Mouse (Mus musculus) hindbrain, embryonic 13.5 days (tissue): Measurements from ENCODE around the gene Cwh43. TPM values are rescaled to one million over a fixed set of nuclear protein-coding genes. Genes with fewer than 3 reads are reported as not detected.

Experiments
- ATAC-seq: fragments of 200-750 bp; cut with Nextera tagmentation; 2 replicates; pipeline ENCODE4 v1.8.0; 2017; ENCODE audit warnings: moderate TSS enrichment; ENCODE audit not compliant: low FRiP score
- H3K27ac ChIP-seq: fragments of 300-500 bp; sonication (generic); 2 replicates; pipeline ENCODE4 v1.5.1; 2015; ENCODE audit warnings: inconsistent platforms, mild to moderate bottlenecking, moderate library complexity
- H3K27me3 ChIP-seq: fragments of 300-500 bp; sonication (generic); 2 replicates; pipeline ENCODE4 v1.6.1; 2015; ENCODE audit warnings: mild to moderate bottlenecking, inconsistent platforms
- H3K36me3 ChIP-seq: fragments of 300-500 bp; sonication (generic); 2 replicates; pipeline ENCODE4 v1.6.1; 2015; ENCODE audit warnings: mild to moderate bottlenecking, inconsistent platforms
- H3K4me1 ChIP-seq: fragments of 300-500 bp; sonication (generic); replicated peaks from 2 replicates; pipeline ENCODE4 v1.6.1; 2015; ENCODE audit warnings: inconsistent platforms
- H3K4me2 ChIP-seq: fragments of 300-500 bp; sonication (generic); 2 replicates; pipeline ENCODE4 v1.6.1; 2015; ENCODE audit warnings: inconsistent platforms, mild to moderate bottlenecking, moderate library complexity
- H3K4me3 ChIP-seq: fragments of 300-500 bp; sonication (generic); 2 replicates; pipeline ENCODE4 v1.5.1; 2015; ENCODE audit warnings: mild to moderate bottlenecking, inconsistent platforms
- H3K9ac ChIP-seq: fragments of 300-500 bp; sonication (generic); 2 replicates; pipeline ENCODE4 v1.6.1; 2015; ENCODE audit warnings: mild to moderate bottlenecking, inconsistent platforms
- H3K9me3 ChIP-seq: fragments of 300-500 bp; sonication (generic); 2 replicates; pipeline ENCODE4 v1.6.1; 2016; ENCODE audit warnings: inconsistent platforms
- WGBS: fragments of 180-500 bp; shearing (Covaris S2); methylation state at CpG from one replicate; pipeline ENCODE4 v1.1.7; 2015; 5-methylcytosine and 5-hydroxymethylcytosine counted together
- polyA plus RNA-seq: library from polyadenylated mRNA; unstranded; fragments of >200 nt; fragmentation: Nextera tagmentation; extraction: Ambion mirVana; gene quantifications from 2 replicates; pipeline ENCODE4 v1.2.1, GENCODE M21; 2015

The Cwh43 gene
- polyA plus RNA-seq, 1 experiment from 2014 or later, result 0.12 TPM

GRCm38 (mm10) chr5:73376041-73376440 is 29.8 kb upstream of the Cwh43 start:
- H3K4me1 ChIP-seq, result no peaks in the 10 kb centered on the region

DNA sequence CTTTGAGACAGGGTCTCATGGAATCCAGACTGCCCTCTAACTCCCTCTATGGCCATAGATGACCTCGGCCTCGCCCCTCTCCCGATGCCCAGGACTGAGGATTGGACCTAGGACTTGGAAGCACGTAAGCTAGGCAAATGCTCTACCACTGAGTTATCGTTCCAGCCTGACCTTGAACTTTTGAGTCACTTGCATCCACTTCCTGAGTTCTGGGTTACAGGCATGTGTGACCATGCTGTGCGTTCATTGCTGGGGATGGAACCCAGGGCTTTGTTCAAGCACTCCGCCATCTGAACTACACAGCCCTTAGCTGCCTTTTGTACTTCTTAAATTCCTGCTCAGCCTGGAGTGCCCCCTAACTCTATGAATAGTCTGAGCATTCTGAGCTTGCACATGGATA is 29.4 kb upstream of the Cwh43 start:
- no peaks in the 10 kb centered on the region for H3K36me3 ChIP-seq
- H3K9me3 ChIP-seq, result no peaks in the 10 kb centered on the region
- H3K9ac ChIP-seq, result no peak overlapping the region
- no peak overlapping the region for H3K4me3 ChIP-seq
- WGBS, result 89% methylated on average over 7 of the region's 7 CpGs
- H3K4me1 ChIP-seq, result no peaks in the 10 kb centered on the region
- H3K27me3 ChIP-seq, result peaks cover 14% of the 10 kb centered on the region
- no peak for ATAC-seq
- no peak overlapping the region for H3K4me2 ChIP-seq
- H3K27ac ChIP-seq, result no peak overlapping the region

More at GRCm38 (mm10) chr5:73376041-73376440, 29.8 kb upstream of the Cwh43 start:
- H3K9me3 ChIP-seq, result no peaks in the 10 kb centered on the region
- no peaks in the 10 kb centered on the region for H3K36me3 ChIP-seq
- no peak overlapping the region for H3K9ac ChIP-seq
- no peak overlapping the region for H3K27ac ChIP-seq
- WGBS, result 59% methylated on average over 9 of the region's 9 CpGs
- H3K4me2 ChIP-seq, result no peak overlapping the region
- peaks cover 9% of the 10 kb centered on the region for H3K27me3 ChIP-seq
- no peak overlapping the region for H3K4me3 ChIP-seq
- no peak for ATAC-seq

DNA sequence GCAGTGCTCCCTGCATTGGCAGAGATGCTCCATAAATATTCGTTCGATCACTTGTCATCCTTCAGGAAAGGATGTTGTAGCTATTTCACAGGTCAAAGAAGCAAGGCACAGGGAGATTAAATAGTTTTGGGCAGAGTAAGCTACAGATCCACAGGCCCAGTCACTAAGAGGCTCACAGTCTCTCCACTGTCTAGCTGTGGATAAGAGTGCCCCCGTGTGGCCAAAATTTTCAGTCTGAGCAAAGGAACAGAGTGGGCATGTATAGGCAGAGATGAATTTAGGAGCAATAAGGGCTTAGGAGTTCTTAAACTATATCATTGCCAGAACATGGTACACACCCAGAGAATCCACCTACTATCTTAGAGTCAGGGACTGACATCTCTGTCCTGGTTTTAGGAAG is 26.0 kb upstream of the Cwh43 start:
- H3K9ac ChIP-seq, result no peak overlapping the region
- H3K27ac ChIP-seq, result no peak overlapping the region
- H3K27me3 ChIP-seq, result peaks cover 18% of the 10 kb centered on the region
- no peak overlapping the region for H3K4me2 ChIP-seq
- WGBS, result 36% methylated on average over 3 of the region's 3 CpGs
- no peaks in the 10 kb centered on the region for H3K36me3 ChIP-seq
- peak; percentile 83 for ATAC-seq
- peaks cover 6% of the 10 kb centered on the region; the same call in 1 of the 2 replicates for H3K4me1 ChIP-seq
- H3K4me3 ChIP-seq, result no peak overlapping the region
- no peaks in the 10 kb centered on the region for H3K9me3 ChIP-seq

GRCm38 (mm10) chr5:73380829-73381228 is 25.0 kb upstream of the Cwh43 start:
- Histone ChIP-seq H3K27ac (no peak overlapping the region), H3K4me3 (no peak overlapping the region)
- WGBS, result 70% methylated on average over 8 of the region's 8 CpGs

GRCm38 (mm10) chr5:73381510-73381909 is 24.4 kb upstream of the Cwh43 start:
- Histone ChIP-seq H3K36me3 (no peaks in the 10 kb centered on the region), H3K27me3 (peaks cover 18% of the 10 kb centered on the region), H3K9ac (no peak overlapping the region), H3K4me2 (no peak overlapping the region), H3K4me1 (peaks cover 6% of the 10 kb centered on the region; the same call in 1 of the 2 replicates), H3K27ac (no peak overlapping the region), H3K9me3 (no peaks in the 10 kb centered on the region), H3K4me3 (no peak overlapping the region)
- WGBS, result 80% methylated on average over 7 of the region's 7 CpGs
- no peak for ATAC-seq

More at GRCm38 (mm10) chr5:73380829-73381228, 25.0 kb upstream of the Cwh43 start:
- Histone ChIP-seq H3K27me3 (peaks cover 18% of the 10 kb centered on the region), H3K9me3 (no peaks in the 10 kb centered on the region), H3K9ac (no peak overlapping the region), H3K4me1 (peaks cover 6% of the 10 kb centered on the region; the same call in 1 of the 2 replicates), H3K4me2 (no peak overlapping the region), H3K36me3 (no peaks in the 10 kb centered on the region)
- no peak for ATAC-seq

DNA sequence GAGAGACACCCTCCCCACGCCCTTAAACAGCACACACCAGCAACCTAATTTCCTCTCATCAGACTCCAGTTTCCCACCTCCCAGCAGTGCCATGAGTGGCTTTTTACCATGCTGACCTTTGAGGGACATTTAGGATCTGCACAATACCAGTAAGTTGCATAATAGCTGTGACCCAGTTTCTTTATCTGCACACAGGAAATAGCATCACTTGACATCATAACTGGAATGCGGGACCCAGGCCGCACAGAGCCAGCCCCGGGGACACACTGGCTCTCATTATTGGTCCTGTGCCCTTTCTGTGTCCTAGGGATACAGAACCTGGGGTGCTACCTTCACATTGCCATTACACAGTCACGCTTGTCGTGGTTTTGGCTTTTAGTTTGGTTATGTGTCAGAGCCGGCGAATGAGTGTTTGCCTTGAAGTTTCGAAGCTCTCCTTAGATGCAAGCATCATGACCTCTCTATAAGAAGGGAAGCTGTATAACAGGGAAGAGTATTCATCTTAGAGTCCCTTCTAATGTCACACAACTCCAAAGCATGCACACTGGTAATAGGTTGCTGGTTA is 23.8 kb upstream of the Cwh43 start:
- ATAC-seq, result no peak
- Histone ChIP-seq H3K9ac (no peak overlapping the region; the same call in 1 of the 2 replicates), H3K36me3 (no peaks in the 10 kb centered on the region), H3K4me2 (no peak overlapping the region), H3K4me3 (no peak overlapping the region), H3K9me3 (no peaks in the 10 kb centered on the region), H3K4me1 (peaks cover 6% of the 10 kb centered on the region; the same call in 1 of the 2 replicates), H3K27ac (no peak overlapping the region), H3K27me3 (peaks cover 18% of the 10 kb centered on the region)
- 82% methylated on average over 9 of the region's 9 CpGs for WGBS

GRCm38 (mm10) chr5:73382737-73383646 is 22.9 kb upstream of the Cwh43 start:
- ATAC-seq, result peak; percentile 47; the same call in 1 of the 2 replicates
- Histone ChIP-seq H3K4me2 (no peak overlapping the region), H3K9ac (no peak overlapping the region), H3K27me3 (peaks cover 18% of the 10 kb centered on the region), H3K9me3 (no peaks in the 10 kb centered on the region), H3K4me3 (no peak overlapping the region), H3K4me1 (peaks cover 6% of the 10 kb centered on the region; the same call in 1 of the 2 replicates), H3K36me3 (no peaks in the 10 kb centered on the region), H3K27ac (no peak overlapping the region)
- 28% methylated on average over 3 of the region's 3 CpGs for WGBS

DNA sequence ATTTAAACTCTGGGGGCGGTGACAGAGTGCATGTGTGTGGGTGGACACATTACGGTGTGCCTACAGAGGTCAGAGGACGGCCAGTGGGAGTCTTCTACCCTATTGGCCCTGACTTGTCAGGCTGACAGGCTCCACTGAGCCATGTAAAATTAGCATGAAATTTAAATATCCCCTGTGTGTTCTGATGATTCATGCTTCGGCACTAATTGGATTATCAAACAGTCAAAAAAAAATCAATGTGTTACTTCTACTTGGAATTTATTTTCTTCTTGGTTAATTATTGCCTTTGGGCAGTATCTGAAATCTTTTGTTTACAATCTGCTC is 22.3 kb upstream of the Cwh43 start:
- peaks cover 18% of the 10 kb centered on the region for H3K27me3 ChIP-seq
- H3K9ac ChIP-seq, result no peak overlapping the region
- no peaks in the 10 kb centered on the region for H3K36me3 ChIP-seq
- peak; percentile 57; the same call in 1 of the 2 replicates for ATAC-seq
- H3K4me2 ChIP-seq, result no peak overlapping the region
- no peak overlapping the region for H3K4me3 ChIP-seq
- WGBS, result 21% methylated on average over 4 of the region's 4 CpGs
- no peak overlapping the region for H3K27ac ChIP-seq
- no peaks in the 10 kb centered on the region for H3K9me3 ChIP-seq
- H3K4me1 ChIP-seq, result peaks cover 6% of the 10 kb centered on the region; the same call in 1 of the 2 replicates

- Histone ChIP-seq H3K27ac (no peak overlapping the region), H3K9ac (no peak overlapping the region), H3K36me3 (no peaks in the 10 kb centered on the region), H3K4me2 (no peak overlapping the region), H3K4me1 (no peaks in the 10 kb centered on the region), H3K4me3 (no peak overlapping the region), H3K9me3 (no peaks in the 10 kb centered on the region), H3K27me3 (peaks cover 5% of the 10 kb centered on the region; the same call in 1 of the 2 replicates)
- no peak for ATAC-seq
- WGBS, result 92% methylated on average over 9 of the region's 9 CpGs
Measured at GRCm38 (mm10) chr5:73393041-73393440, 12.8 kb upstream of the Cwh43 start.

GRCm38 (mm10) chr5:73399768-73400526 is 5.9 kb upstream of the Cwh43 start:
- peak; percentile 90 for ATAC-seq
- peaks cover 8% of the 10 kb centered on the region; the same call in 1 of the 2 replicates for H3K4me1 ChIP-seq
- no peak overlapping the region for H3K9ac ChIP-seq
- no peak overlapping the region for H3K27ac ChIP-seq
- 38% methylated on average over 7 of the region's 7 CpGs for WGBS
- no peaks in the 10 kb centered on the region for H3K36me3 ChIP-seq
- peaks cover 23% of the 10 kb centered on the region for H3K27me3 ChIP-seq
- no peaks in the 10 kb centered on the region for H3K9me3 ChIP-seq
- H3K4me3 ChIP-seq, result no peak overlapping the region
- H3K4me2 ChIP-seq, result no peak overlapping the region

DNA sequence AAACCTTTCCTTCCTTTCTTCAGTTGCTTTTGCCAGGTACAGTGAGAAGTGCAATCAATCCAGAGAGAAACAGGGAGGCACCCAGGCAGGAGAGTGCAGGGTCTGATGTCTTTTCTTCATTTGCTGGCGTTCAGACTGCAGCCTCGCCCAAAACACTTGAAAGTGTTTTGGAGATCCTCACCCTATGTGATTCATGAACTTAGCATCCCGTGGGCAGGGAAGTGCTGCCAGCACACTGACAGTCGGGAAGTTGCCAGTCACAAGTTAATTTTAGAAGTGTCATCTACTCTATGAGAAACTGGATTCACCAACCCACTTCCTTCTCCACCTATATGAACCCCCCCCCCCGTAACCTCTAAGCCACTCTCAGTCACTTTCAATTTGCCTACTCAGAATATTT is 4.5 kb upstream of the Cwh43 start:
- no peak overlapping the region for H3K9ac ChIP-seq
- H3K27me3 ChIP-seq, result peaks cover 32% of the 10 kb centered on the region
- no peaks in the 10 kb centered on the region for H3K36me3 ChIP-seq
- no peak overlapping the region for H3K4me2 ChIP-seq
- WGBS, result 82% methylated on average over 5 of the region's 5 CpGs
- H3K9me3 ChIP-seq, result no peaks in the 10 kb centered on the region
- H3K27ac ChIP-seq, result no peak overlapping the region
- H3K4me1 ChIP-seq, result peaks cover 15% of the 10 kb centered on the region
- no peak for ATAC-seq
- no peak overlapping the region for H3K4me3 ChIP-seq

- ATAC-seq, result no peak
- H3K9ac ChIP-seq, result no peak overlapping the region
- no peak overlapping the region for H3K4me2 ChIP-seq
- WGBS, result 95% methylated on average over 4 of the region's 4 CpGs
- peaks cover 18% of the 10 kb centered on the region for H3K4me1 ChIP-seq
- peaks cover 42% of the 10 kb centered on the region for H3K27me3 ChIP-seq
- H3K36me3 ChIP-seq, result no peaks in the 10 kb centered on the region
- H3K9me3 ChIP-seq, result no peaks in the 10 kb centered on the region
- no peak overlapping the region for H3K4me3 ChIP-seq
- H3K27ac ChIP-seq, result no peak overlapping the region
Measured at GRCm38 (mm10) chr5:73402911-73403310, 3.0 kb upstream of the Cwh43 start.
